Mouse (Mus musculus) gastrocnemius, adult 18-20 months (tissue): ENCODE results near the gene Tmem246. TPM values are rescaled to one million over a fixed set of nuclear protein-coding genes. Genes with fewer than 3 reads are reported as not detected.
"Not testable (repeated sequence)": the region's sequence is repeated elsewhere in the genome, so short reads cannot be mapped to it uniquely, and the experiment has no call there.

Experiments
- DNase-seq: peaks from one replicate; pipeline ENCODE4 v3.0.0; 2021; ENCODE audit warnings: low spot score
- long read RNA-seq, 2 experiments: library from polyadenylated mRNA; stranded (forward); transcript quantifications; one replicate each; pipeline ENCODE4 v2.0.0; 2021
- total RNA-seq, 2 experiments: library from RNA; stranded (reverse); gene quantifications; 2 replicates each; pipeline ENCODE4 v1.2.3; 2021

Tmem246 gene
- 10 to 100 TPM; 26.1 to 29.1 TPM for total RNA-seq
- long read RNA-seq, experiment 1, transcript Tmem246-201 (2 exons, 2,989 nt) = minor isoform, 9 of 97 reads
- long read RNA-seq, experiment 1, transcript Tmem246-202 (2 exons, 748 nt) = major isoform, 80 of 97 reads
- long read RNA-seq, experiment 1, partial matches to known transcripts = 0 of 97 reads
- long read RNA-seq, experiment 1, other reads (novel, unspliced or antisense) = 8 of 97 reads
- long read RNA-seq, experiment 2, transcript Tmem246-201 (2 exons, 2,989 nt) = minor isoform, 13 of 72 reads
- long read RNA-seq, experiment 2, transcript Tmem246-202 (2 exons, 748 nt) = major isoform, 47 of 72 reads
- long read RNA-seq, experiment 2, partial matches to known transcripts = 0 of 72 reads
- long read RNA-seq, experiment 2, other reads (novel, unspliced or antisense) = 12 of 72 reads

DNA sequence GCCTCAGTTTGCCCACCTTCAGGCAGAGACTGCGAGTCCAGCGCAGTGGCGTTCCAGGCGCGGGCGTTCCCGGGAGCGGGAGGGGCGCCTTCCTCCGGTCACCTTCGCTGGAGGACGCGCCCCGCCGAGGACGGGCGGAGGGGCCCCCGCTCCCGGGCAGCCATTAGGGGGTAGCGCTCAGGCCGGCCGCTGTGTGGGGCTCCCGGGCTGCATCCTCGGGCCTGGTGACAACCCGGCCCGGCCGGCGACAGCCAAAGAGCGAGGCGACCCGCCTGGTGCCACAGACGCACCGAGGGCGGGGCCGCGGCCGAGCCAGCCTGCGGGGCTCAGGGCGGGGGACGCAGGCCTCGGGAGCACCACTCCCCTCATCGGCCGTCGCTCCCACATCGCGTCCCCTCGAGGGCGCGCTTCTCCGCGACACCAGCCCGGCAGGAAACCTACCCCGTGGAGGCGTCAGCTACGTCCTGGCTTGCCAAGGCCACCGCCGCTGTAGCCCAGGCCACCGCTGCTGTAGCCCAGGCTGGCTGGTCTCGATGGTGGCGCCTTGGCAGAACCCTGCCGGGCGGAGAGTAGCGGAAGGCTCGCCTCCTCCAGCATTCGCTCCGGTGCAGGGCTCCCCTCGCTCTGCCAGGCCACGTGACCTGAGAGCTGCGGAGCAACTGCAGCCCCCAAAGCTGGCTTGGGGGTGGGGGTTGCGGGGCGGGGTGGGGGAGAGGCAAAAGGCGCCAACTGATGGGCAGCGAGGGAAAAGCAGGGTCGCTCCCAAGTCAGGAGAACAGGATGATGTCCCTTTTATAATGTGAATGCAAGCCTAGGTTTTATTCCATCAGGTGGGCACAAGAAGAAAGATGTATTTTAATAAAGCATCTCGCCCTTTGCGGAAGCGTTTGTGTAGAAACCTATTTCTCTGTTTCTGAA lies at the start of gene Tmem246:
Tmem246 (minus strand) TSS at position 694 of the 918 bp plus-strand sequence.
- DNase-seq = peak; percentile 66

DNA sequence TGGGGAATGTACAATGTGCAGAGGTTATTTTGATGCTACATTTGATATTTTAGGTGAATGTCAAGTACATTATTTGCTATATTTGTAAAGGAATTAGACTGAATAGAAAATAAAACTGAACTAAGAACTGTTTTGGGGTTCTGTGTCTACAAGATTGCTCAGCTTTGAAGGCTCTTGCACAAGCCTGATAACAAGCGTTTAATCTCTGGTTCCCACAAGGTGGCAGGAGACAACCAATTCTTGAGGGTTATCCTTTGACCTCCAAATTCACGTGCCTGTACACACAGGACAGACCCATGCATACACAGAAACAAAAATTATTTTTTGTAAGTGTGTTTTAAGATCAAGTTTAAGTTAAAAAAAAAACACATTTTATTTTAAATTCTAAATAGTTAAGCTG lies 42.2 kb upstream of the Tmem246 start:
- no peak for DNase-seq

DNA sequence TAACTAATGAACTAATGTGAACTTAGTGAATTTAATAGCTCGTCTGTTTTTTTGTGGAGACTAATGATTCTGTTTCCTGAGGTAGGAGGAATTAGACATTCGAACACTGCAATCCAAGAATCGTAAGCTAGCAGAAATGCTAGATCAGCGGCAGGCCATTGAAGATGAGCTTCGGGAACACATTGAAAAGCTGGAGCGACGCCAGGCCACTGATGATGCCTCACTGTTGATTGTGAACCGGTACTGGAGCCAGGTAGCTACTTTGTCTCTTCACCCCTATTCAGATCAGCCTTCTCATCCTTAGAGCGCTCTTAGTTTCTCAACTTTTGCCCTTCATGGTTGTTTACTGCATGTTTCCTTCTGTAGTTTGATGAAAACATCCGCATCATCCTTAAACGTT lies 40.1 kb upstream of the Tmem246 start:
- DNase-seq = no peak

DNA sequence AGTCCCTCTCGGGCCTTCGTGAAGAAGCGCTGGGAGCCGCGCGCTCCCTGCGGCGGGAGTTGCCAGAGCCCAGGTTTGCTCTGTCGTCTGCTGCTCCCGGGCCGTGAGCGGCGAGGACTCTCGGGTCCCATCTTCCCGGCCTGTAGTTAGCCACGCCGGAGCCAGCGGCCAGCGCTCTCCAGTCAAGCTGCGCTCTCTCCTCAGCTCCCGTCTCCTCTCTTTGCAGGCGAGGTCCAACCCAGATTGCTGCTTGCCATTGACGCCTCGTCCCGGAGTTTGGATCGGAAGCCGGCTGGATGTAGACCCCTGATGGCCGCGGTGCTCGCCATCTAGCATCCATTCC lies 34.4 kb upstream of the Tmem246 start:
- no peak for DNase-seq

DNA sequence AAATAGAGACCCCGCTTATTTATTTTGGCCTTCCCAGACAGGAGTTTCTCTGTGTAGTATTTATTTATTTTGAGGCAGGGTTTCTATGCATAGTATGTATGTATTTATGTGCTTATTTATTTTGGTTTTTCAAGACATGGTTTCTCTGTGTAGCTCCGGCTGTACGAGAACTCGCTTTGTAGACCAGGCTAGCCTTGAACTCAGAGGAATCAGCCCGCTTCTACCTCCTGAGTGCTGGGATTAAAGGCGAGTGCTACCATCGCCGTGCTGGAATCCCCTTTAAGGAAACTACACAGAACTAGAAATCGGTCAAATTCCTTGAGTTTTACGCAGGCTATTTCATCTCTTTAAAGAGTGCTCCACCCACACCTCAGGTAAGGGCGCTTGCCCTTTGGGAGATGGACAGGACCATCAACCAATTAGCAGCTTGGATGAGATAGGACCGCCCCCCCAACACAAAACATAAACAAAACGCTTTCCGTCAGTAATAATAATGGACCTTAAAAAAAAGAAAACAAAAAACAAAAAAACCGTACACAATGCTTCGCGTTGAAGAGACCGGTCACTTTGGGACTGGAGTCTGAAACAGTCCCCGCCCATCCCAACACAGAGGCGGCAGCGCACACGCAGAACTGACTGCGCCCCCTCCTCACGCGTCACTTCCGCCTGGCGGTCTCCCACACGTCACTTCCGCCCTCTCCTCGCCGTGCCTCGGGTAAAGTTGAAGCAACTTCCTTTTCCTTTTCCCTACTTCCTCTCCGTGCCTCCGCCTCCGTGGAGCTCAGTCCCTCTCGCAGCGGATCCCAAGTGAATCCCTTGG lies 33.9 kb upstream of the Tmem246 start, which contains the start of gene Rnf20:
Rnf20 (plus strand) TSS at position 688 of the 820 bp plus-strand sequence.
- peak; percentile 97 for DNase-seq

DNA sequence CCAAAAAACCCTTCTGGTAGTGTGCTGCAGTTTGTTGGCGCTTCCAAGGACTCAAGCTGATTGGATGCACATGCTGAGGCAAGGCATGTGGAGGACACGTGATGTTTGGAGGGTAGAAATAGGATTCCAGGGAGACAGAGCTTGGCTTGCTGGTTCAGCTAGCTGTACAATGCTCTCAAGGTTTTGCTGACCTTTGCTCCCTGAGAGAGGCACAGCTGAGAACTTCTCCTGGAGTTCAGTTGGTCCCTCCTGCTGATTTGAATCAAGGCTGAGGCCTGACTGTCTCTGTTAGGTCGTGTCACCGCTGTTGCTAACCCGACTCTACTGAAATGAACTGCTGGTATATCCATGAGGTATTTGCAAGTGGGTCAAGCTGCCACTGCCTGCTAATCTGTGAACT lies 31.3 kb upstream of the Tmem246 start:
- DNase-seq = no peak

DNA sequence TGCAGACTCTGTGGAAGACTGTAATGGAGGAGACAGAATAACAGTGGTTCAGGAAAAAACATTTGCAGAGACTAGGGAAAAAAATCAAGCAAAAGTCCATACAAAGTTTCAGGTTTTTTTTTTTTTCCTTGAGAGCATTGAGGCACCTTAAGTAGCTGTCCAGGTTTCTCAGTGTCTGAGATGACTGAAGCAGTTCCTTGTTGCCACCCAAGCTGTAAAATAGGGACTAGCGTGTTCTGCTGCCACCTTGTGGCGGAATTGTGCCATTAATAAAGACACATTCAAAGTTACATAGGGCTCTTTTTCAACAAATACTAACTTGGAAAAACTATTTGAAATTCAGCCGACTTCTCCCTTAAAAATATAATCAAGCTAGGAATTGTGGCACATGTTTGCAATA lies 29.3 kb upstream of the Tmem246 start:
- DNase-seq = peak; percentile 75

DNA sequence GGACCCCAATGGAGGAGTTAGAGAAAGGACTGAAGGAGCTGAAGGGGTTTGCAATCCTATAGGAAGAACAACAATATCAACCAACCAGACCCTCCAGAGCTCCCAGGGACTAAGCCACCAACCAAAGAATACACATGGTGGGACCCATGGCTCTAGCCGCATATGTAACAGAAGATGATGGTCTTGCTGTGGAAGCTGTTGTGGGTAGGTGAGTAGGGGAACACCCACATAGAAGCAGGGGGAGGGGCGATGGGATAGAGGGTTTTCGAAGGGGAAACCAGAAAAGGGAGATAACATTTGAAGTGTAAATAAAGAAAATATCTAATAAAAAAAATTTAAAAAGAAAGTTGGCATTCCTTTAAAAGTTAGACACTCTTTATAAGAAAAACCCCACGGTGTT lies 27.3 kb upstream of the Tmem246 start:
- not testable (repeated sequence) for DNase-seq

DNA sequence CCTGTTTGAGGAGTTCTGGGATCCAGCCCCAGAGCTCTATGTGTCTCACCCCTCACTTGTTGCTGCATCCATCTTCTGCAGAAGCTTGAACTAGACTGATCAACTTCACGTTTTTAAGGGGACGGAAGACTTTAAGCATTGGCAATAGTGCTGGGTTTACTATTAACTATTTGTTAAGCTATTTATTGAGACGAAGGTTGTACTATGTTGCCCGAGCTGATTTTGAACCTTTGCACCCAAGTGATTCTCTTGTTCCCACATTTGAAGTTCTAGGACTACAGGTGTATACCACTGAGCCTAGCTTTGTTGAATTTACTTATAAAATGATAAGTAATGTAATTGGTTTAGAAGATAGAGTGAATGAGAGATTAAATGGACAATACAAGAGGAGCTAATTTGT lies 26.2 kb upstream of the Tmem246 start:
- DNase-seq = no peak

DNA sequence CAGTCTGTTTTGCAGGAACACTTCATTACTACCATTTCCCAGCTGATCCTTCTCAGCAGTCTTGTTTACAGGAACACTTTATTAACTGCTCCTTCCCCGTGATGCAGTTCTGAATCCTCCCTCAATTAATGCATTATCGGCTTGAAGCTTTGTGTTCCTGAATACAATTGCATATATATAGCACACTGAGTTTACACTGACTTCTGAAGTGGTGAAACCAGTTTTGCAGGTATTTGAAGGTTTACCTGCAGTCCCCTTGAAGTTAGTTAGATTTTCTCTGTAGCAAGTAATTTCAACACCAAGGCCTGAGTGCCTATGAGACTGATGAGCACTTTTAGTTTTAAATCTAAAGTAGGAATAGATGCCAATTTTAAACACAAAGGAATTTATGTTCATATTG lies 24.6 kb upstream of the Tmem246 start:
- no peak for DNase-seq

DNA sequence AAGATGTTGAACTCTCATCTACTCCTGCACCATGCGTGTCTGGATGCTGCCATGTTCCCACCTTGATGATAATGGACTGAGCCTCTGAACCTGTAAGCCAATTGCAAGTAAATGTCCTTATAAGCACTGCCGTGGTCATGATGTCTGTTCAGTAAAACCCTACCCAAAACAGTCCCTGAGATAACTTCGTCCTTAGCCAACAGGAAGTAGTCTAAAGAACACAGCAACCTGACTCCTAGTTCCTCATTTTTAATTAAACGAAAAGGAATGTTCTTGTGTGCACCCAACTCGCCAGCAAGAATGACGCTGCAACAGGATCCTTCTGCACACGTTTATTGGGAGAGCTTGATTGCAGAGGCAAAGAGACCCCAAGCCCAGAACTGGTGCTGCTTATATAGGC lies 22.2 kb upstream of the Tmem246 start:
- DNase-seq = not testable (repeated sequence)

DNA sequence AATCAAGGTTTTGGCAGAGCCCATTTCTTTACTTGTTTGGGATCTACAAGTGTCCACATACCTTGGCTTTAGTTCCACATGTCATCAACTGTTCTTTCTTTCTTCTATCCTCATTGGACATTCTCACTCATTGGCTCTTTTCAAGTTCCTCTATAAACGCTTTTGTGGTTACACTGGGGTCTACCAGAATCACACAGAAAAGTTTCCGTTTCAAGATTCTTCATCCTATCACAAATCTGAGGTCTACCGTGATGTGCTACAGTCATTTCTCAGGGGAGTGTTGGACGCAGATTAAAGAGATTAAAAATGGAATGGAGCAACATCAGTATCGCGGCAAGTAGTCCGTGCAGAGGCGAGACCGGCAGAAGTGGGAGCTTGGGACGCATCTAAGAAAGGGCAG lies 19.2 kb upstream of the Tmem246 start:
- DNase-seq = no peak

DNA sequence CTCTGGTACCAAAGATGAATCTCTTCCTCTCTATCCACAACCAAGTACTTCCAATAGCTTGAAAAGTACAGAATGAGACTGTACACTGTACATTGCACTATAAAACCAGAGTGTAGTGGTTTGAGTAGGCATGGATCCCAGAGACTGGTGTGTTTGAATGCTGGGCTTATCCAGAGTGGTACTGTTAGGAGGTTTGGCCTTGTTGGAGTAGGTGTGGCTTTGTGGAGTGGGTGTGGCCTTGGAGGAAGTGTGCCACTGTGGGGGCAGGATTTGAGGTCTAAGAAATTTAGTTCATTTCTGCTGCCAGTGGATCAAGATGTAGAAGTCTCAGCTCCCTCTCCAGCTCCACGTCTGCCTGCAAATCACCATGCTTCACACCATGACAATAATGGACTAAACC lies 7.8 kb upstream of the Tmem246 start:
- no peak for DNase-seq

DNA sequence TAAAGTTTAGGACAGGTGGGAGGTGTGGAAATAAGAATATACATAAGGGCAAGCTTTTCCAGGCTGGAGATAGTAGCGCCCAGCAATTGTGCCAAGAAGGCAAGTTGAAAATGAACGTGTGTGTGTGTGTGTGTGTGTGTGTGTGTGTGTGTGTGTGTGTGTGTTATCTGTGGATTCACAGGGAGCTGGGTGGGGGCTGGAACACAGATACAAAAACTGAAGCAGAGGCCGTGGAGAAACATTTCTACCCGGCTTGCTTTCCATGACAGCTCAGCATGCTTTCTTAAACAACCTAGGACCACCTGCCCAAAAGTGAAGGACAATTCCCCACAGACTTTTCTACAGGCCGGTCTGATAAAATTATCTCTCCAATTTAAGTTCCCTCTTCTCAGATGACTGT lies 6.9 kb upstream of the Tmem246 start:
- no peak for DNase-seq

DNA sequence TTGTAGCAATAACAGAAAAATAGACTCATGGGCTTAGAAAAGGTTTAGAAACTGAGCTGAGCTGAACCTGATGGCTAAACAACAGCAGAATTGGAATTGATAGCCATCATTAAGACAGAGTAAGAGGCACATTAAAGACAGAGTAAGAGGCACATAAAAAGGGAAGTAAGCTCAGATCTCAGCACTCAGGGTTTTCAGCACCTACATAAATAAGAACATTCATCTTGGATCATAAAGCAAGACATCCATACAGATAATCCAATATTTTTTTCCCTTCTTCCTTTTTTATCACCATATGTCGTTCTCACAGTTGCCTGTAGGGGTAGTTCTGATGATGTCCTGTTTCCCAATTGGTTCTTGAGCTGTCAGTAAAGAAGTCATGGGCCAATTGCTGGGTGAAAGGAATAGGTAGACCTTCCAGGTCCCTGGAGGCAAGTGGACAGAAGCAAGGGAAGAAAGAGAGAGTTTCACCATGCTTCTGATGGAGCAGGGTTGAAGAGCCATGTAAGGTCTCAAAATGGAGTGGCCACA lies 6.4 kb upstream of the Tmem246 start:
- DNase-seq = no peak

DNA sequence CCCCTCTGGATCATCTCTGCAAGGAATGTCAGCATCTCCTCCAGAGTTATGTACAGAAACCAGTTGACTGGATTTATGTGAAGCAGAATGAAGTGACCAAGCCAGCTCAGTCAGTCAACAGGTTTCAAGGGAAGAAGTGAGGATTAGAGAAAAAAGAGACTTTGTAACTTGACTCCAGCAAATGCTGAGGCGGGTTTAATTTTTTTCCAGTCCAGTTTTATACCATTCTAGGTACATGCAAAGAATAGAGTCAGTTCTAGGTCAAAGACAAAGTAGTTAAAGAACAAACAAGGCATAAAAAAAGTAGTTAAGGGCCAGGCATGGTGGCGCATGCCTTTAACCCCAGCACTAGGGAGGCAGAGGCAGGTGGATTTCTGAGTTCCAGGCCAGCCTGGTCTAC lies 5.5 kb upstream of the Tmem246 start:
- DNase-seq = no peak

DNA sequence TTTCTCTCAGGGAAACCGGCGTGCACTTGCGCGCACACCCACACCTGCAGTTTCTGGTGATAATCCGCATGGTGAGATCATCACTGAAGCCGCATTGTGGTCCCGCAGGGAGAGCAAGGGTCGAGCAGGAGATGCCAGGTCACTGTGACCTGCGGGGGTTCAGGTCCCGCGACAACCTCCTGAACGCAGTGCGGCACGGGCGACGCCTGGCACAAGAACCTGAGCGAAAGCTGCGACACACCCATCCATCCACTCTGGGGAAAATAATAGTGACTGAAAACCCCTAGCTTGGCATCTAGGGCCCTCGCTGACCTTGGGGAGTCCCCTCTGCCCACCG lies 862 bp downstream of the Tmem246 start:
- no peak for DNase-seq

DNA sequence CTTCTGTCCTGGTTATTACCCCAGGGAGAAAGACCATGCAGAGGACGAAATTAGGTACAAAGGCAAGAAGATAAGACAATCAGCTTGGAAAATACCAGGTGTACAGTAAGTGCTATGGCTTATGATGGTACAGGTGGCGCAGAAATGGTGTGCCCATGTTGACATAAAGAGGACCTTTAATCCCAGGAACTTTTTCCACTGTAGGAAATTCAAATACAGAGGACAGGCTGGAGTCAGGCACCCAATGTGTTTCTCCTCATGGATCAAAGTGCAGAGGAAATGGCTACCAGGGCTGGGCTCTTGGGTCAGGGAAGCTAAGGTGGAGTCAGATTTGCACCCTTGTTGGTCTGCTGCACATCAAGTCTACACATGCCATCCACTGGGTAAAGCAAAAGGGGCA lies 7.5 kb downstream of the Tmem246 start:
- DNase-seq = no peak

DNA sequence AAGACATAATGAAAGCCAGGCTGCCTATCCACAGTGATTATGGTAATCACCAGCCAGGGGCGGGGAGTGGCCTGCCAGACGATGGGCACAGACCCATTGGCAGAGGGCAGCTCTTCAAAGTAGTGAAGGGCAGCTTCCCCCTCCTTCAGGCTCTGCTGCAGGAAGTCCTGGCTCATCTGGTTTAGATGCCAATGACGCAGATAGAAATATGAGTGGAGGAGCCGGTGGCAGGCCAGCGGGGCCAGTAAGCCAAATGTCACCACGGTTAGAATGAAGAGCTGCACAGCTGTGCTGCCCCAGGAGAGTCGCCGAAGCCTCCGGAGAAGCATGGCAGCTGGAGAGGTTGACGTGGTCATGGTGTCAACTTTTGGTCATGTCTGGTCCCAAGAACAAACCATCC lies 10.9 kb downstream of the Tmem246 start:
- DNase-seq = peak; percentile 83

DNA sequence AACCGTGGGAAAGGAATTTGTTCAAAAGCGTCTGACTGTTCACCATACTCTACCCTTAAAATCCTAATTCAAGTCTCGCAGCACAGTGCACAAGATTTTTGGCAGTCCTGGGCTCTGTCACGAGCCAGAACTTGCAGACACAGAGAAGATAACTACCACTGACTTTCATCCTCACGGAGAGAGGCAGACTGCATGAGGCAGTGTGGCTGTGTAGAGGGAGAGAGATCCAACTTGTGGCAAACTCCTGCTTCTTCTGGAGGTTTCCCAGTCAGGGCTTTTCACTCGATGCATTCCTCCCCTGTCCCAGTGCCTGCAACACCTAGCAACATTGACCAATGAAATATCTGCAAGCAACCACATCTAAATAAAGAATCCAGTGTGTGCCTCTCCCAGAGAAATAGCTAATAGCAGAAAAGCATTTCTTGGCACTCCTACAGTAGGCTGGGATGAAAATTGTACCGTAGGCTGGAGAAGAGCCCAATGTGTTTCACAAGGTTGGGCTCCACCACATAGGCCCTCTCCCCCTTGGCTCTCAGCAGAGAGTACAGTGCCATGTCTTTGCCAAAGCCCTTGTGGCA lies 12.1 kb downstream of the Tmem246 start:
- peak; percentile 30 for DNase-seq
